Mouse (Mus musculus) limb, embryonic 10.5 days (tissue): ENCODE data around the gene Kalrn. TPM values are rescaled to one million over a fixed set of nuclear protein-coding genes. Genes with fewer than 3 reads are reported as not detected.
A peak's percentile ranks its signal among the peaks of the same experiment; 100 is the strongest.

Experiments used
- DNase-seq: peaks from one replicate; pipeline ENCODE4 v3.0.0-alpha.2; 2017; ENCODE audit warnings: low spot score
- H3K27ac ChIP-seq: fragments of 300-500 bp; sonication (generic); 2 replicates; pipeline ENCODE4 v1.5.1; 2016; ENCODE audit warnings: mild to moderate bottlenecking
- H3K27me3 ChIP-seq: fragments of 300-500 bp; sonication (generic); 2 replicates; pipeline ENCODE4 v1.6.1; 2016; ENCODE audit warnings: low read depth, mild to moderate bottlenecking; ENCODE audit not compliant: poor library complexity, severe bottlenecking
- H3K36me3 ChIP-seq: fragments of 300-500 bp; sonication (generic); 2 replicates; pipeline ENCODE4 v1.6.1; 2016; ENCODE audit warnings: mild to moderate bottlenecking, moderate library complexity
- H3K4me1 ChIP-seq: fragments of 300-500 bp; sonication (generic); 2 replicates; pipeline ENCODE4 v1.6.1; 2016
- H3K4me3 ChIP-seq: fragments of 300-500 bp; sonication (generic); 2 replicates; pipeline ENCODE4 v1.5.1; 2016; ENCODE audit warnings: mild to moderate bottlenecking, moderate library complexity
- H3K9me3 ChIP-seq: fragments of 300-500 bp; sonication (generic); replicated peaks from 2 replicates; pipeline ENCODE4 v1.6.1; 2016; ENCODE audit warnings: mild to moderate bottlenecking
- WGBS: fragments of 180-500 bp; shearing (Covaris S2); methylation state at CpG from one replicate; pipeline ENCODE4 v1.1.7; 2016; 5-methylcytosine and 5-hydroxymethylcytosine counted together
- polyA plus RNA-seq: library from polyadenylated mRNA; unstranded; fragments of >200 nt; fragmentation: Nextera tagmentation; extraction: Ambion mirVana; gene quantifications from 2 replicates; pipeline ENCODE4 v1.2.1, GENCODE M21; 2016

Gene Kalrn
- 8.0 and 8.3 TPM in 2 replicates for polyA plus RNA-seq

DNA sequence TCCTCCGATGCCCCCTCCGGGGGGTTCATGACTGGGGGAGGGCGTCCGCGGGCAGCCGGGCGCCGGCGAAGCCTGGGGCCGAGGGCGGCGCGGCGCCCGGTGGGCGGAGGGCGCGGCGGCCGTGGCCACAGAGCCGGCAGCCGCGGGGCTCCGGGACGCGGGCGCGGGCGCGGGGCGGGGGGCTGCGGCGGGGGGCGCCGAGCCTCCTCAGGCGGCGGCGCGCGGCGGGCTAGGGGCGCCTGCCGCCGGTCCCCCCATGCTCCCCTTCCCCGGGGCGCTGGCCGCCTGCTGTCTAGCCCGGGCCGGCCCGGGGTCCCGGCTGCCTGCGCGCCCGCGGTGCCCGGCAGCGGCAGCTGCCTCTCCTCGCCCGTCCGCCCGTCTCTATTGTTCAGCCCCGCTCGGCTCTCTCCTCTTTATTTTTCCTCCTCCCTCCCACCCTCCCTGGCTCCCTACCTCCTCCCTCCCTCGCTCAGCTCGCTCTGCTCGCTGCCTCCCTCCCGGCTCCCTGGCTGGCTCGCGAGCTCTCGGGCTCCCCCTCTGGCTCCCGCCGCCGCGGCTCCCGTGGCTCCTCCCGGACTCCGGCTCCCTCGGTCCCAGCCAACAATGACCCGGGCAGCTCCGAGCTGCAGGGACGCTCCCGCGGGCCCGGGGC lies at the start of gene Kalrn:
TSS of gene Kalrn (minus strand) at position 382 of the 652 bp plus-strand sequence.
- 8% methylated on average over 65 of the region's 84 CpGs for WGBS
- peaks cover 29% of the 10 kb centered on the region for H3K4me1 ChIP-seq
- DNase-seq = peak; percentile 92
- H3K27me3 ChIP-seq = peaks cover 9% of the 10 kb centered on the region
- peak within 1 kb of the TSS; percentile 99 for H3K27ac ChIP-seq
- H3K36me3 ChIP-seq = no peaks in the 10 kb centered on the region
- H3K4me3 ChIP-seq = peak within 1 kb of the TSS; percentile 93
- no peaks in the 10 kb centered on the region for H3K9me3 ChIP-seq

- Histone ChIP-seq H3K36me3 (no peaks in the 10 kb centered on the region), H3K9me3 (no peaks in the 10 kb centered on the region), H3K4me1 (no peaks in the 10 kb centered on the region), H3K27me3 (no peaks in the 10 kb centered on the region), H3K4me3 (no peak overlapping the region), H3K27ac (no peak overlapping the region)
- WGBS = 81% methylated on average over 2 of the region's 2 CpGs
- no peak for DNase-seq
Observed at GRCm38 (mm10) chr16:34614021-34614420, 40.7 kb upstream of the Kalrn start.

GRCm38 (mm10) chr16:34610137-34610536 lies 36.8 kb upstream of the Kalrn start:
- DNase-seq = no peak
- WGBS = 90% methylated on average over 1 of the region's 1 CpGs
- no peaks in the 10 kb centered on the region for H3K36me3 ChIP-seq

GRCm38 (mm10) chr16:34605679-34606078 lies 32.3 kb upstream of the Kalrn start:
- peak; percentile 35 for DNase-seq
- H3K9me3 ChIP-seq = no peaks in the 10 kb centered on the region
- no peaks in the 10 kb centered on the region for H3K27me3 ChIP-seq
- H3K36me3 ChIP-seq = no peaks in the 10 kb centered on the region
- H3K4me1 ChIP-seq = peaks cover 9% of the 10 kb centered on the region; the same call in 1 of the 2 replicates
- no peak overlapping the region for H3K4me3 ChIP-seq
- no peak overlapping the region for H3K27ac ChIP-seq
- 39% methylated on average over 3 of the region's 3 CpGs for whole genome bisulfite sequencing

More at GRCm38 (mm10) chr16:34610137-34610536, 36.8 kb upstream of the Kalrn start:
- Histone ChIP-seq H3K27me3 (no peaks in the 10 kb centered on the region), H3K4me1 (peaks cover 7% of the 10 kb centered on the region; the same call in 1 of the 2 replicates), H3K4me3 (no peak overlapping the region), H3K27ac (no peak overlapping the region), H3K9me3 (no peaks in the 10 kb centered on the region)

GRCm38 (mm10) chr16:34603854-34604253 lies 30.5 kb upstream of the Kalrn start:
- Histone ChIP-seq H3K36me3 (no peaks in the 10 kb centered on the region), H3K4me3 (no peak overlapping the region), H3K27me3 (no peaks in the 10 kb centered on the region), H3K27ac (no peak overlapping the region), H3K4me1 (peaks cover 9% of the 10 kb centered on the region; the same call in 1 of the 2 replicates), H3K9me3 (no peaks in the 10 kb centered on the region)
- no peak for DNase-seq
- 67% methylated on average over 6 of the region's 6 CpGs for WGBS

DNA sequence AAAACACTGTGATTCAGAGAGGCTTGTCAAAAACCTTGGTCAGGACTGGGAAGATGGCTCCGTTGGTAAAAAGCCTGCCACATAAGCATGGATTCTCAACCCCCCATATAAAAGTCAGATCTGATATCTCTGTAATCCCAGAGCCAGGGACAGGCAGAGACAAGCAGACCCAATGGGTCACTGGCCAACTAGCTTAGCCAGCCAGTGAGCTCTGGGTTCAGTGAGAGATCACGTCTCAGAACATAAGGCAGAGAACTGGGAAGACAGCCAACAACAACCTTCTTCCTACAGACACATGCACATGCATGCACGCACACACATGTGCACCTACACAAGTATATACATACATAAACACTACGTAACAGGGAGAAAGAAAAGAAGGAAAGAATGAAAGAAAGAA lies 29.7 kb upstream of the Kalrn start:
- 84% methylated on average over 4 of the region's 4 CpGs for WGBS
- no peak overlapping the region for H3K4me3 ChIP-seq
- no peak for DNase-seq
- no peak overlapping the region for H3K27ac ChIP-seq
- no peaks in the 10 kb centered on the region for H3K27me3 ChIP-seq
- H3K4me1 ChIP-seq = peaks cover 9% of the 10 kb centered on the region; the same call in 1 of the 2 replicates
- no peaks in the 10 kb centered on the region for H3K36me3 ChIP-seq
- no peaks in the 10 kb centered on the region for H3K9me3 ChIP-seq

GRCm38 (mm10) chr16:34601954-34602353 lies 28.6 kb upstream of the Kalrn start:
- H3K4me1 ChIP-seq = peaks cover 9% of the 10 kb centered on the region; the same call in 1 of the 2 replicates
- H3K4me3 ChIP-seq = no peak overlapping the region
- no peak for DNase-seq
- no peaks in the 10 kb centered on the region for H3K36me3 ChIP-seq
- H3K27ac ChIP-seq = no peak overlapping the region
- 81% methylated on average over 4 of the region's 4 CpGs for WGBS
- no peaks in the 10 kb centered on the region for H3K27me3 ChIP-seq
- no peaks in the 10 kb centered on the region for H3K9me3 ChIP-seq

GRCm38 (mm10) chr16:34595294-34595693 lies 22.0 kb upstream of the Kalrn start:
- no peak overlapping the region for H3K27ac ChIP-seq
- H3K9me3 ChIP-seq = no peaks in the 10 kb centered on the region
- DNase-seq = no peak
- H3K4me3 ChIP-seq = no peak overlapping the region
- H3K36me3 ChIP-seq = no peaks in the 10 kb centered on the region
- H3K4me1 ChIP-seq = peaks cover 8% of the 10 kb centered on the region; the same call in 1 of the 2 replicates
- WGBS = 48% methylated on average over 3 of the region's 3 CpGs
- no peaks in the 10 kb centered on the region for H3K27me3 ChIP-seq

- Histone ChIP-seq H3K9me3 (no peaks in the 10 kb centered on the region), H3K27ac (no peak overlapping the region), H3K4me1 (peaks cover 8% of the 10 kb centered on the region; the same call in 1 of the 2 replicates), H3K27me3 (no peaks in the 10 kb centered on the region), H3K4me3 (no peak overlapping the region), H3K36me3 (no peaks in the 10 kb centered on the region)
- DNase-seq = no peak
- WGBS = 68% methylated on average over 8 of the region's 8 CpGs
Observed at GRCm38 (mm10) chr16:34594597-34595262, 21.4 kb upstream of the Kalrn start.

DNA sequence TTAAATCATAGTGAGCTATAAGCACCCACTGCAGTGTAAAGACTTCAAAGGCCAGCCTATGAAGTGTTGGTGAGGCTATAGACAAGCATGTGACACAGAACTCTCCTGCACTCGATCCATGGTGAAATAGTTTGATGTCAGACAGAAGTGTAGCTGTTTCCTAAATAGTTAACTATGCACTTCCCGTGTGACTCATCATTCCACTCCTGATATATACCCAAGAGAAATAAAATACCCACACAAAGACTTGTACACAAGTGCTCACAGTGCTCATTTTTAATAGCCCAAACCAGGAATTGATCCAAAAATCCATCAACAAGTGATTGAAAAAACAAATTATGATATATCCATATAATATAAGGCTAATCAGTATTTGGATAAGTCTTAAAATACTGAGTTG lies 19.4 kb upstream of the Kalrn start:
- Histone ChIP-seq H3K4me1 (peaks cover 8% of the 10 kb centered on the region; the same call in 1 of the 2 replicates), H3K36me3 (no peaks in the 10 kb centered on the region), H3K27me3 (no peaks in the 10 kb centered on the region), H3K9me3 (no peaks in the 10 kb centered on the region), H3K4me3 (no peak overlapping the region), H3K27ac (no peak overlapping the region)
- no peak for DNase-seq
- 72% methylated on average over 2 of the region's 2 CpGs for whole genome bisulfite sequencing

GRCm38 (mm10) chr16:34591934-34592333 lies 18.6 kb upstream of the Kalrn start:
- Histone ChIP-seq H3K27me3 (no peaks in the 10 kb centered on the region), H3K9me3 (no peaks in the 10 kb centered on the region), H3K27ac (no peak overlapping the region), H3K36me3 (no peaks in the 10 kb centered on the region), H3K4me3 (no peak overlapping the region), H3K4me1 (peaks cover 8% of the 10 kb centered on the region; the same call in 1 of the 2 replicates)
- DNase-seq = no peak
- WGBS = 91% methylated on average over 1 of the region's 1 CpGs

GRCm38 (mm10) chr16:34579671-34580326 lies 6.5 kb upstream of the Kalrn start:
- WGBS = 95% methylated on average over 4 of the region's 4 CpGs
- no peaks in the 10 kb centered on the region for H3K36me3 ChIP-seq

More at GRCm38 (mm10) chr16:34579671-34580326, 6.5 kb upstream of the Kalrn start:
- no peak overlapping the region for H3K27ac ChIP-seq
- DNase-seq = no peak
- H3K4me3 ChIP-seq = no peak overlapping the region
- no peaks in the 10 kb centered on the region for H3K9me3 ChIP-seq
- peaks cover 1% of the 10 kb centered on the region; the same call in 1 of the 2 replicates for H3K27me3 ChIP-seq
- H3K4me1 ChIP-seq = no peaks in the 10 kb centered on the region; the same call in 1 of the 2 replicates
